Mouse (Mus musculus) erythroblast, embryonic 14.5 days (primary cell): ENCODE data around the gene Chad. TPM values are rescaled to one million over a fixed set of nuclear protein-coding genes. Genes with fewer than 3 reads are reported as not detected.

Experiments
- H3K27me3 ChIP-seq: 2 replicates; pipeline ENCODE4 v1.6.1; 2012; ENCODE audit warnings: inconsistent platforms; ENCODE audit not compliant: control insufficient read depth
- H3K36me3 ChIP-seq: 2 replicates; pipeline ENCODE4 v1.6.1; 2012; ENCODE audit warnings: mild to moderate bottlenecking, inconsistent platforms; ENCODE audit not compliant: control insufficient read depth
- H3K4me1 ChIP-seq: 2 replicates; pipeline ENCODE4 v1.6.1; 2012; ENCODE audit warnings: inconsistent platforms; ENCODE audit not compliant: control insufficient read depth
- H3K4me3 ChIP-seq: replicated peaks from 2 replicates; pipeline ENCODE3; 2012; ENCODE audit warnings: moderate library complexity, mild to moderate bottlenecking, inconsistent platforms
- H3K9me3 ChIP-seq: 2 replicates; pipeline ENCODE4 v1.6.1; 2012; ENCODE audit warnings: low read length, inconsistent platforms, mixed read lengths; ENCODE audit not compliant: control insufficient read depth
- GATA1 ChIP-seq: IDR thresholded peaks from 2 replicates; pipeline ENCODE4 v1.6.1; 2012; ENCODE audit warnings: low read length, inconsistent platforms, mixed read lengths
- TAL1 ChIP-seq: IDR thresholded peaks from 3 replicates; pipeline ENCODE4 v1.6.1; 2012; ENCODE audit warnings: low read length, inconsistent platforms, mixed read lengths
- polyA plus RNA-seq: library from polyadenylated mRNA; stranded (reverse); fragments of >175 nt; gene quantifications from 2 replicates; pipeline ENCODE4 v1.2.3, GENCODE M21; 2012

Chad gene
- not detected in 2 replicates for polyA plus RNA-seq

GRCm38 (mm10) chr11:94564437-94565150, at the start of gene Chad:
Gene Chad (plus strand): TSS chr11:94565047.
- Histone ChIP-seq H3K9me3 (no peaks in the 10 kb centered on the region), H3K4me3 (no peak within 1 kb of the TSS), H3K36me3 (no peaks in the 10 kb centered on the region), H3K27me3 (peaks cover 30% of the 10 kb centered on the region), H3K4me1 (no peaks in the 10 kb centered on the region)
- TF ChIP-seq TAL1, result no peak
- TF ChIP-seq GATA1, result no peak

GRCm38 (mm10) chr11:94521219-94521843, 43.5 kb upstream of the Chad start, which contains the start of gene Mycbpap:
Gene Mycbpap (minus strand): TSS chr11:94521742.
- Histone ChIP-seq H3K9me3 (no peaks in the 10 kb centered on the region), H3K27me3 (peaks cover 15% of the 10 kb centered on the region), H3K4me3 (peak within 1 kb of the TSS; percentile 59), H3K4me1 (peaks cover 9% of the 10 kb centered on the region), H3K36me3 (no peaks in the 10 kb centered on the region)
- no peak for TF ChIP-seq TAL1
- no peak for TF ChIP-seq GATA1

GRCm38 (mm10) chr11:94526171-94526879, 38.5 kb upstream of the Chad start:
- no peak overlapping the region for H3K4me3 ChIP-seq
- no peak for TF ChIP-seq TAL1
- TF ChIP-seq GATA1, result no peak
- H3K4me1 ChIP-seq, result peaks cover 4% of the 10 kb centered on the region
- no peaks in the 10 kb centered on the region for H3K9me3 ChIP-seq
- H3K27me3 ChIP-seq, result peaks cover 9% of the 10 kb centered on the region
- no peaks in the 10 kb centered on the region for H3K36me3 ChIP-seq

GRCm38 (mm10) chr11:94528879-94529278, 36.0 kb upstream of the Chad start:
- Histone ChIP-seq H3K9me3 (no peaks in the 10 kb centered on the region), H3K36me3 (no peaks in the 10 kb centered on the region), H3K27me3 (no peaks in the 10 kb centered on the region), H3K4me3 (no peak overlapping the region), H3K4me1 (no peaks in the 10 kb centered on the region)
- no peak for TF ChIP-seq GATA1
- no peak for TF ChIP-seq TAL1

- H3K4me1 ChIP-seq, result no peaks in the 10 kb centered on the region
- TF ChIP-seq GATA1 (no peak), TAL1 (no peak)
- H3K4me3 ChIP-seq, result no peak overlapping the region
- H3K27me3 ChIP-seq, result no peaks in the 10 kb centered on the region
- no peaks in the 10 kb centered on the region for H3K9me3 ChIP-seq
- no peaks in the 10 kb centered on the region for H3K36me3 ChIP-seq
Observed at GRCm38 (mm10) chr11:94533171-94533570, 31.7 kb upstream of the Chad start.

- TF ChIP-seq GATA1 (no peak), TAL1 (no peak)
- no peaks in the 10 kb centered on the region for H3K27me3 ChIP-seq
- H3K4me1 ChIP-seq, result no peaks in the 10 kb centered on the region
- H3K36me3 ChIP-seq, result no peaks in the 10 kb centered on the region; the same call in 1 of the 2 replicates
- no peaks in the 10 kb centered on the region for H3K9me3 ChIP-seq
- no peak overlapping the region for H3K4me3 ChIP-seq
Observed at GRCm38 (mm10) chr11:94538733-94539292, 26.0 kb upstream of the Chad start.

- H3K4me1 ChIP-seq, result no peaks in the 10 kb centered on the region
- TF ChIP-seq GATA1, result no peak
- no peak for TF ChIP-seq TAL1
- no peaks in the 10 kb centered on the region; the same call in 1 of the 2 replicates for H3K36me3 ChIP-seq
Observed at GRCm38 (mm10) chr11:94539761-94540160, 25.1 kb upstream of the Chad start.

GRCm38 (mm10) chr11:94542400-94542799, 22.4 kb upstream of the Chad start:
- Histone ChIP-seq H3K27me3 (no peaks in the 10 kb centered on the region), H3K4me3 (no peak overlapping the region), H3K9me3 (no peaks in the 10 kb centered on the region), H3K4me1 (no peaks in the 10 kb centered on the region), H3K36me3 (no peaks in the 10 kb centered on the region; the same call in 1 of the 2 replicates)
- no peak for TF ChIP-seq TAL1
- TF ChIP-seq GATA1, result no peak

More at GRCm38 (mm10) chr11:94539761-94540160, 25.1 kb upstream of the Chad start:
- no peaks in the 10 kb centered on the region for H3K9me3 ChIP-seq
- H3K4me3 ChIP-seq, result no peak overlapping the region
- no peaks in the 10 kb centered on the region for H3K27me3 ChIP-seq

GRCm38 (mm10) chr11:94543344-94543743, 21.5 kb upstream of the Chad start:
- Histone ChIP-seq H3K9me3 (no peaks in the 10 kb centered on the region), H3K4me1 (peaks cover 4% of the 10 kb centered on the region), H3K27me3 (0 out of 2 replicates have a peak, but pooled peaks cover 2% of the 10 kb centered on the region), H3K36me3 (no peaks in the 10 kb centered on the region; the same call in 1 of the 2 replicates), H3K4me3 (no peak overlapping the region)
- no peak for TF ChIP-seq GATA1
- TF ChIP-seq TAL1, result no peak
